Mouse (Mus musculus): ENCODE results near the gene Irx4.

The Irx4 gene

GRCm38 (mm10) chr13:73270451-73271081 is 10.3 kb downstream of the Irx4 start:
- DNase-seq, result no peak

GRCm38 (mm10) chr13:73271336-73272242 is 11.3 kb downstream of the Irx4 start:
- DNase-seq, result no peak

- DNase-seq, result no peak
These were observed 12.6 kb downstream of the Irx4 start for GRCm38 (mm10) chr13:73272794-73273282.

- no peak for DNase-seq
These were observed 13.3 kb downstream of the Irx4 start for GRCm38 (mm10) chr13:73273536-73273935.

GRCm38 (mm10) chr13:73277361-73277760 is 17.1 kb downstream of the Irx4 start:
- DNase-seq, result no peak

GRCm38 (mm10) chr13:73277797-73278196 is 17.5 kb downstream of the Irx4 start:
- DNase-seq, result no peak

GRCm38 (mm10) chr13:73279196-73279595 is 18.9 kb downstream of the Irx4 start:
- no peak for DNase-seq

- no peak for DNase-seq
These were observed 22.1 kb downstream of the Irx4 start for GRCm38 (mm10) chr13:73282407-73282806.

GRCm38 (mm10) chr13:73283534-73283933 is 23.3 kb downstream of the Irx4 start:
- no peak for DNase-seq

- no peak for DNase-seq
These were observed 29.9 kb downstream of the Irx4 start for GRCm38 (mm10) chr13:73290206-73290605.

- DNase-seq, result no peak
These were observed 30.8 kb downstream of the Irx4 start for GRCm38 (mm10) chr13:73291102-73291501.

- no peak for DNase-seq
These were observed 38.4 kb downstream of the Irx4 start for GRCm38 (mm10) chr13:73298717-73299116.

GRCm38 (mm10) chr13:73299322-73299721 is 39.0 kb downstream of the Irx4 start:
- DNase-seq, result no peak

- no peak for DNase-seq
These were observed 44.5 kb downstream of the Irx4 start for GRCm38 (mm10) chr13:73304729-73305128.

GRCm38 (mm10) chr13:73305398-73306084 is 45.3 kb downstream of the Irx4 start:
- no peak for DNase-seq

- DNase-seq, result no peak
These were observed 45.8 kb downstream of the Irx4 start for GRCm38 (mm10) chr13:73306085-73306410.

- DNase-seq, result no peak
These were observed 46.2 kb downstream of the Irx4 start for GRCm38 (mm10) chr13:73306430-73306829.

GRCm38 (mm10) chr13:73310183-73310929 is 50.1 kb downstream of the Irx4 start:
- DNase-seq, result no peak

All from right cerebral cortex, postnatal 25 days (tissue).